Mouse (Mus musculus): ENCODE measurements at regions not wholly inside any gene's neighbourhood (a gene's known extent, or its start where the extent isn't known, plus 50 kb on each side); places are given as distances from the start of the nearest gene placed in this dataset.

- DNase-seq (ENCODE audit: low spot score), result no peak
Observed at GRCm38 (mm10) chr15:96880066-96880465, 175.7 kb downstream of the Slc38a4 start.

- DNase-seq (ENCODE audit: low spot score), result no peak
Observed at GRCm38 (mm10) chr15:96878796-96879195, 177.0 kb downstream of the Slc38a4 start.

- no peak for DNase-seq (ENCODE audit: low spot score)
Observed at GRCm38 (mm10) chr15:96877931-96878330, 177.8 kb downstream of the Slc38a4 start.

GRCm38 (mm10) chr15:96877271-96877670, 177.7 kb upstream of the Slc38a2 start:
- peak; percentile 20 for DNase-seq (ENCODE audit: low spot score)

- no peak for DNase-seq (ENCODE audit: low spot score)
Observed at GRCm38 (mm10) chr15:96874145-96874544, 174.6 kb upstream of the Slc38a2 start.

- no peak for DNase-seq (ENCODE audit: low spot score)
Observed at GRCm38 (mm10) chr15:96873562-96873961, 174.0 kb upstream of the Slc38a2 start.

GRCm38 (mm10) chr15:96873126-96873525, 173.6 kb upstream of the Slc38a2 start:
- DNase-seq (ENCODE audit: low spot score), result no peak

GRCm38 (mm10) chr15:96867701-96868100, 168.2 kb upstream of the Slc38a2 start:
- no peak for DNase-seq (ENCODE audit: low spot score)

GRCm38 (mm10) chr15:96865932-96866331, 166.4 kb upstream of the Slc38a2 start:
- no peak for DNase-seq (ENCODE audit: low spot score)

GRCm38 (mm10) chr15:96857709-96858108, 158.2 kb upstream of the Slc38a2 start:
- DNase-seq (ENCODE audit: low spot score), result no peak

- DNase-seq (ENCODE audit: low spot score), result no peak
Observed at GRCm38 (mm10) chr15:96851970-96852768, 152.6 kb upstream of the Slc38a2 start.

GRCm38 (mm10) chr15:96848150-96848549, 148.6 kb upstream of the Slc38a2 start:
- DNase-seq (ENCODE audit: low spot score), result no peak

GRCm38 (mm10) chr15:96845221-96845620, 145.7 kb upstream of the Slc38a2 start:
- DNase-seq (ENCODE audit: low spot score), result no peak

GRCm38 (mm10) chr15:96844290-96844689, 144.8 kb upstream of the Slc38a2 start:
- no peak for DNase-seq (ENCODE audit: low spot score)

- no peak for DNase-seq (ENCODE audit: low spot score)
Observed at GRCm38 (mm10) chr15:96843589-96843988, 144.1 kb upstream of the Slc38a2 start.

GRCm38 (mm10) chr15:96842881-96843280, 143.4 kb upstream of the Slc38a2 start:
- DNase-seq (ENCODE audit: low spot score), result no peak

- DNase-seq (ENCODE audit: low spot score), result no peak
Observed at GRCm38 (mm10) chr15:96836670-96837069, 137.1 kb upstream of the Slc38a2 start.

- no peak for DNase-seq (ENCODE audit: low spot score)
Observed at GRCm38 (mm10) chr15:96834862-96835261, 135.3 kb upstream of the Slc38a2 start.

GRCm38 (mm10) chr15:96834162-96834843, 134.8 kb upstream of the Slc38a2 start:
- no peak for DNase-seq (ENCODE audit: low spot score)

GRCm38 (mm10) chr15:96832389-96832788, 132.9 kb upstream of the Slc38a2 start:
- DNase-seq (ENCODE audit: low spot score), result no peak

- no peak for DNase-seq (ENCODE audit: low spot score)
Observed at GRCm38 (mm10) chr15:96831256-96831655, 131.7 kb upstream of the Slc38a2 start.

GRCm38 (mm10) chr15:96830578-96830977, 131.0 kb upstream of the Slc38a2 start:
- DNase-seq (ENCODE audit: low spot score), result peak; percentile 5

- no peak for DNase-seq (ENCODE audit: low spot score)
Observed at GRCm38 (mm10) chr15:96829941-96830340, 130.4 kb upstream of the Slc38a2 start.

Data from layer of hippocampus, adult 11-12 months (tissue).